Mouse (Mus musculus) thymus, adult 2 months (tissue): ENCODE data around the gene Pde1b.

Source experiments
- CTCF ChIP-seq: fragments of 200-500 bp; IDR thresholded peaks from 2 replicates; pipeline ENCODE4 v1.5.1; 2012; ENCODE audit warnings: mild to moderate bottlenecking, control low read depth, low read length, moderate library complexity, borderline replicate concordance; ENCODE audit not compliant: control insufficient read depth, poor library complexity, insufficient read depth; ENCODE audit errors: extremely low read depth
- POLR2A ChIP-seq: fragments of 200-500 bp; IDR thresholded peaks from 2 replicates; pipeline ENCODE4 v1.6.1; 2012; ENCODE audit warnings: mild to moderate bottlenecking, low read length, control low read depth, moderate library complexity; ENCODE audit not compliant: control insufficient read depth, poor library complexity, insufficient read depth; ENCODE audit errors: extremely low read depth

- TF ChIP-seq CTCF, result no peak
- no peak for TF ChIP-seq POLR2A
These were observed 40.1 kb upstream of the Pde1b start for GRCm38 (mm10) chr15:103462539-103463261.
